ENCODE assay signal across 9 mouse cellular contexts in genomic region chr5:75214520-75214919, GRCm38 (mm10).
DNase-seq lines count a peak whose midpoint lies in the region; ATAC-seq lines count a peak whose summit lies in the region.
"Had no signal": no experiment of that assay in that cellular context is flagged by ENCODE, and none has a peak within 500 bp of the region (broad histone marks: within the 10 kb centered on the region; RNA-seq: fewer than 3 reads in every experiment).

No protein-coding gene starts in this region.

- WGBS in forebrain, embryonic 14.5 days = 51% methylated on average over 6 of the region's 6 CpGs
- WGBS in forebrain, embryonic 11.5 days = 64% methylated on average over 6 of the region's 6 CpGs
- WGBS in midbrain, embryonic 14.5 days = 57% methylated on average over 6 of the region's 6 CpGs
- WGBS in midbrain, embryonic 11.5 days = 59% methylated on average over 6 of the region's 6 CpGs
- WGBS in hindbrain, embryonic 13.5 days = 50% methylated on average over 6 of the region's 6 CpGs

- H3K4me2 ChIP-seq in forebrain, embryonic 14.5 days (ENCODE audit: low read length) = no peak overlapping the region
- H3K4me2 ChIP-seq in forebrain, embryonic 11.5 days (ENCODE audit: low read depth, low read length, severe bottlenecking) = no peak overlapping the region
- H3K4me2 ChIP-seq in midbrain, embryonic 14.5 days (ENCODE audit: low read length) = no peak overlapping the region
- H3K4me2 ChIP-seq in midbrain, embryonic 11.5 days = no peak overlapping the region
- no peak overlapping the region for H3K4me2 ChIP-seq in hindbrain, embryonic 13.5 days
- H3K4me2 ChIP-seq: lung, embryonic 15.5 days had no signal

- ATAC-seq in forebrain, embryonic 14.5 days = no peak
- ATAC-seq in forebrain, embryonic 11.5 days (replicated peaks; ENCODE audit: low FRiP score) = no peak
- peak; percentile 58 for ATAC-seq in midbrain, embryonic 14.5 days (ENCODE audit: low FRiP score, low TSS enrichment)
- ATAC-seq in midbrain, embryonic 11.5 days (ENCODE audit: low FRiP score) = no peak
- ATAC-seq in hindbrain, embryonic 13.5 days (ENCODE audit: low FRiP score) = peak; percentile 55; the same call in 1 of the 2 replicates

- H3K27ac ChIP-seq in forebrain, embryonic 14.5 days (ENCODE audit: low read depth, low read length) = no peak overlapping the region
- no peak overlapping the region for H3K27ac ChIP-seq in forebrain, embryonic 11.5 days (ENCODE audit: low read depth, low read length)
- H3K27ac ChIP-seq in midbrain, embryonic 14.5 days (replicated peaks; ENCODE audit: low read depth, low read length) = no peak overlapping the region
- no peak overlapping the region for H3K27ac ChIP-seq in midbrain, embryonic 11.5 days (ENCODE audit: low read depth, low read length)
- H3K27ac ChIP-seq in hindbrain, embryonic 13.5 days = no peak overlapping the region
- H3K27ac ChIP-seq: lung, embryonic 15.5 days had no signal

- intact Hi-C loops in gastrocnemius, postnatal 14 days (cut with DNase I; ENCODE audit: low total_unique reads) = loop anchor here (10.0 kb wide), 2 partner anchors 160 to 640 kb away; no protein-coding TSS in a partner anchor

- H3K9me3 ChIP-seq in forebrain, embryonic 14.5 days (replicated peaks; ENCODE audit: control insufficient read depth, low read length) = no peaks in the 10 kb centered on the region
- H3K9me3 ChIP-seq in forebrain, embryonic 11.5 days (ENCODE audit: control insufficient read depth, low read length) = no peaks in the 10 kb centered on the region
- no peaks in the 10 kb centered on the region for H3K9me3 ChIP-seq in midbrain, embryonic 14.5 days (ENCODE audit: control insufficient read depth, low read length)
- H3K9me3 ChIP-seq in midbrain, embryonic 11.5 days (ENCODE audit: control insufficient read depth, low read length) = no peaks in the 10 kb centered on the region
- H3K9me3 ChIP-seq in hindbrain, embryonic 13.5 days = no peaks in the 10 kb centered on the region
- H3K9me3 ChIP-seq: lung, embryonic 15.5 days had no signal

- H3K9ac ChIP-seq in forebrain, embryonic 14.5 days (ENCODE audit: low read length) = no peak overlapping the region
- no peak overlapping the region for H3K9ac ChIP-seq in forebrain, embryonic 11.5 days (ENCODE audit: low read length)
- H3K9ac ChIP-seq in midbrain, embryonic 14.5 days (replicated peaks; ENCODE audit: low read length) = no peak overlapping the region
- H3K9ac ChIP-seq in midbrain, embryonic 11.5 days (ENCODE audit: low read length) = no peak overlapping the region
- H3K9ac ChIP-seq in hindbrain, embryonic 13.5 days = 0 out of 2 replicates have a peak overlapping the region, but pooled peaks have one; percentile 19
- H3K9ac ChIP-seq: lung, embryonic 15.5 days had no signal

- no peaks in the 10 kb centered on the region for H3K4me1 ChIP-seq in forebrain, embryonic 14.5 days (ENCODE audit: control insufficient read depth, insufficient read depth, low read length)
- H3K4me1 ChIP-seq in forebrain, embryonic 11.5 days (replicated peaks; ENCODE audit: control insufficient read depth, insufficient read depth, low read length) = no peaks in the 10 kb centered on the region
- no peaks in the 10 kb centered on the region for H3K4me1 ChIP-seq in midbrain, embryonic 14.5 days (ENCODE audit: control insufficient read depth, insufficient read depth, low read length)
- no peaks in the 10 kb centered on the region for H3K4me1 ChIP-seq in midbrain, embryonic 11.5 days (ENCODE audit: control insufficient read depth, insufficient read depth, low read length)
- H3K4me1 ChIP-seq in hindbrain, embryonic 13.5 days (replicated peaks) = peaks cover 10% of the 10 kb centered on the region; the same call in 1 of the 2 replicates
- H3K4me1 ChIP-seq: lung, embryonic 15.5 days had no signal

- no peaks in the 10 kb centered on the region for H3K36me3 ChIP-seq in forebrain, embryonic 14.5 days (ENCODE audit: control insufficient read depth, insufficient read depth, low read length)
- H3K36me3 ChIP-seq in forebrain, embryonic 11.5 days (ENCODE audit: control insufficient read depth, insufficient read depth, low read length) = no peaks in the 10 kb centered on the region
- no peaks in the 10 kb centered on the region for H3K36me3 ChIP-seq in midbrain, embryonic 14.5 days (ENCODE audit: control insufficient read depth, insufficient read depth, low read length)
- no peaks in the 10 kb centered on the region for H3K36me3 ChIP-seq in midbrain, embryonic 11.5 days (ENCODE audit: control insufficient read depth, insufficient read depth, low read length)
- H3K36me3 ChIP-seq in hindbrain, embryonic 13.5 days = no peaks in the 10 kb centered on the region
- H3K36me3 ChIP-seq: lung, embryonic 15.5 days had no signal

- H3K4me3 ChIP-seq in forebrain, embryonic 14.5 days (ENCODE audit: low read depth, low read length) = no peak overlapping the region
- no peak overlapping the region for H3K4me3 ChIP-seq in forebrain, embryonic 11.5 days (ENCODE audit: low read depth, low read length)
- H3K4me3 ChIP-seq in midbrain, embryonic 14.5 days (replicated peaks; ENCODE audit: low read depth, low read length) = no peak overlapping the region
- H3K4me3 ChIP-seq in midbrain, embryonic 11.5 days (ENCODE audit: low read depth, low read length) = no peak overlapping the region
- no peak overlapping the region for H3K4me3 ChIP-seq in hindbrain, embryonic 13.5 days
- H3K4me3 ChIP-seq: lung, embryonic 15.5 days had no signal

- peak; percentile 60 for DNase-seq in forebrain, embryonic 14.5 days (ENCODE audit: low spot score)
- DNase-seq in forebrain, embryonic 11.5 days (ENCODE audit: low spot score) = no peak
- peak; percentile 83 for DNase-seq in midbrain, embryonic 14.5 days
- DNase-seq in midbrain, embryonic 11.5 days (ENCODE audit: low spot score, missing footprints) = no peak
- peak; percentile 11 for DNase-seq in retina, adult 2 months (ENCODE audit: low read depth, low spot score)
- DNase-seq in gastrocnemius, postnatal 14 days = no peak
- DNase-seq in thymus, postnatal 25 days = no peak

- H3K27me3 ChIP-seq in forebrain, embryonic 14.5 days (replicated peaks; ENCODE audit: control insufficient read depth, insufficient read depth, low read length) = no peaks in the 10 kb centered on the region
- H3K27me3 ChIP-seq in forebrain, embryonic 11.5 days (ENCODE audit: control insufficient read depth, insufficient read depth, low read length) = no peaks in the 10 kb centered on the region
- H3K27me3 ChIP-seq in midbrain, embryonic 14.5 days (ENCODE audit: control insufficient read depth, insufficient read depth, low read length) = no peaks in the 10 kb centered on the region
- H3K27me3 ChIP-seq in midbrain, embryonic 11.5 days (ENCODE audit: control insufficient read depth, insufficient read depth, low read length) = no peaks in the 10 kb centered on the region; the same call in 1 of the 2 replicates
- H3K27me3 ChIP-seq in hindbrain, embryonic 13.5 days = no peaks in the 10 kb centered on the region
- H3K27me3 ChIP-seq: lung, embryonic 15.5 days had no signal

Comparison
In these comparisons a context has a peak if more than half of its experiments do, and no peak if none do; other contexts are left out.
1. ATAC-seq: peak in midbrain, embryonic 14.5 days (single experiment) and hindbrain, embryonic 13.5 days (single experiment); none in forebrain, embryonic 14.5 days (single experiment), forebrain, embryonic 11.5 days (single experiment) and midbrain, embryonic 11.5 days (single experiment).
2. DNase-seq: peak in forebrain, embryonic 14.5 days (single experiment), midbrain, embryonic 14.5 days (single experiment) and retina, adult 2 months (single experiment); none in forebrain, embryonic 11.5 days (single experiment), midbrain, embryonic 11.5 days (single experiment), gastrocnemius, postnatal 14 days (single experiment) and thymus, postnatal 25 days (single experiment).